8 mouse cellular contexts compared by ENCODE assay signal in the genomic region with DNA sequence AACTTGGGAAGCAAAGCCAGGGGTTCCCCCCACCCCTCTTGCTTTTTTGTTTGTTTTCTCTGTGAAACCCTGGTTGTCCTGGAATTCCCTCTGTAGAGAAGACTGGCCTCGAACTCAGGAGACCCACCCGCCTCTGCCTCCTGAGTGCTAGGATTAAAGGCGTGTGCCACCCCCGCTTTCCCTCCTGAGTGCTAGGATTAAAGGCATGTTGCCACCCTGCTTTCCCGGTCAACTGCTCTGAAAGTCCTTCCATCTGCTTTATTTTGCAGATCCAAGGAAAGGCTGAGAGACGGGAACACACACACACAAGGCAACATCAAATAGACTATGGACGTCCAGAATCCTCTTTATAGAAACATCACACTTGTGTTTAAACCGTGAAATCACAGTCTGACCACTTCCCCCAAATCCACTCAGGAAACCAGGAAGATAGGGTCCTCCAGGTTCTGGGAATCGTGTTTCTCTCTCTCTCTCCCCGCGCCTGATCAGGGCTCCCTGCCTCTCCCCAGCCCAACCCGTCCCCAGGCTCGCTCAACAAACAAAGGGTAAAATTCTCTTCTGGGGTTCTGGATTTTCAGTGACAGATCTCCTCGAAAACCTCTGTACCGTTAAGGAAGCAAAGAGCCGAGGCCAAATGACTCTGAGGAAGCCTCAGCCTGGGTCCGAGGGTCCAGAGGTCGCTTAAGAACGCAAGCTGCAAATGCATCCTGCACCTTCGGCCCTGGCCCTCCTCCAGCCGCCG. TPM values are rescaled to one million over a fixed set of nuclear protein-coding genes. Genes with fewer than 3 reads are reported as not detected.
A peak's percentile ranks its signal among the peaks of the same experiment; 100 is the strongest.
DNase-seq lines count a peak whose midpoint lies in the region; ATAC-seq lines count a peak whose summit lies in the region.

No protein-coding gene starts in this region.

- H3K27ac ChIP-seq in kidney, embryonic 14.5 days (ENCODE audit: low read depth, low read length), result peak overlapping the region; percentile 57; the same call in 1 of the 2 replicates
- H3K27ac ChIP-seq in hindbrain, embryonic 10.5 days, result peak overlapping the region; percentile 98
- peak overlapping the region; percentile 98 for H3K27ac ChIP-seq in midbrain, embryonic 12.5 days (replicated peaks)

- H3K27me3 ChIP-seq in kidney, embryonic 14.5 days (ENCODE audit: control insufficient read depth, insufficient read depth, low read length), result no peaks in the 10 kb centered on the region
- peaks cover 11% of the 10 kb centered on the region for H3K27me3 ChIP-seq in hindbrain, embryonic 10.5 days (ENCODE audit: insufficient read depth, poor library complexity, severe bottlenecking)
- peaks cover 17% of the 10 kb centered on the region for H3K27me3 ChIP-seq in midbrain, embryonic 12.5 days

- H3K4me3 ChIP-seq in kidney, embryonic 14.5 days (ENCODE audit: low read length), result peak overlapping the region; percentile 88
- peak overlapping the region; percentile 92 for H3K4me3 ChIP-seq in hindbrain, embryonic 10.5 days
- H3K4me3 ChIP-seq in midbrain, embryonic 12.5 days, result peak overlapping the region; percentile 85

- H3K9ac ChIP-seq in kidney, embryonic 14.5 days (ENCODE audit: low read depth, low read length), result peak overlapping the region; percentile 53
- H3K9ac ChIP-seq in midbrain, embryonic 12.5 days (replicated peaks), result peak overlapping the region; percentile 59

- WGBS in kidney, embryonic 14.5 days, result 22% methylated on average over 22 of the region's 22 CpGs
- WGBS in hindbrain, embryonic 10.5 days, result 20% methylated on average over 22 of the region's 22 CpGs
- 18% methylated on average over 22 of the region's 22 CpGs for WGBS in midbrain, embryonic 12.5 days

- H3K4me1 ChIP-seq in kidney, embryonic 14.5 days (ENCODE audit: control insufficient read depth, insufficient read depth, low read length), result peaks cover 10% of the 10 kb centered on the region; the same call in 1 of the 2 replicates
- H3K4me1 ChIP-seq in hindbrain, embryonic 10.5 days (replicated peaks), result peaks cover 40% of the 10 kb centered on the region
- H3K4me1 ChIP-seq in midbrain, embryonic 12.5 days, result peaks cover 35% of the 10 kb centered on the region

- ATAC-seq in kidney, embryonic 14.5 days (ENCODE audit: low FRiP score, low TSS enrichment), result peak; percentile 28
- peak; percentile 56 for ATAC-seq in midbrain, embryonic 12.5 days (ENCODE audit: low FRiP score, low read depth)

- DNase-seq in kidney, adult 11 months, result no peak
- DNase-seq in cerebellum, adult 11 months, result peak; percentile 21
- no peak for DNase-seq in hindbrain, embryonic 10.5 days (ENCODE audit: low spot score)
- no peak for DNase-seq in left cerebral cortex, adult 9 months (ENCODE audit: low spot score in 2 of 2)
- no peak for DNase-seq in layer of hippocampus, postnatal 14 days (ENCODE audit: low spot score in 2 of 2)
- no peak for DNase-seq in B cell, adult 2 months

- H3K36me3 ChIP-seq in kidney, embryonic 14.5 days (ENCODE audit: control insufficient read depth, insufficient read depth, low read length), result peaks cover 14% of the 10 kb centered on the region
- peaks cover 17% of the 10 kb centered on the region for H3K36me3 ChIP-seq in hindbrain, embryonic 10.5 days
- H3K36me3 ChIP-seq in midbrain, embryonic 12.5 days, result peaks cover 16% of the 10 kb centered on the region

- peak overlapping the region; percentile 81 for H3K4me2 ChIP-seq in kidney, embryonic 14.5 days (replicated peaks; ENCODE audit: low read depth, low read length)
- H3K4me2 ChIP-seq in midbrain, embryonic 12.5 days (replicated peaks), result peak overlapping the region; percentile 91

- H3K9me3 ChIP-seq in kidney, embryonic 14.5 days (ENCODE audit: control insufficient read depth, low read length), result no peaks in the 10 kb centered on the region
- no peaks in the 10 kb centered on the region for H3K9me3 ChIP-seq in hindbrain, embryonic 10.5 days
- no peaks in the 10 kb centered on the region for H3K9me3 ChIP-seq in midbrain, embryonic 12.5 days

RNA-seq across cellular contexts. Expression of gene Glul, which starts 0.6 kb away (rescaled TPM):
- 132 and 139 TPM in 2 replicates for polyA plus RNA-seq in kidney, embryonic 14.5 days (2014; fragmentation: Nextera tagmentation; extraction: Ambion mirVana)
- 128 and 133 TPM in 2 replicates for polyA plus RNA-seq in hindbrain, embryonic 10.5 days (2016; fragmentation: Nextera tagmentation; extraction: Ambion mirVana)
- polyA plus RNA-seq in midbrain, embryonic 12.5 days (2016; fragmentation: Nextera tagmentation; extraction: Ambion mirVana), result 110 and 119 TPM in 2 replicates
- total RNA-seq in layer of hippocampus, postnatal 14 days (2021), result 1,000 to 10,000 TPM; 1,538 to 1,706 TPM

RNA-seq across cellular contexts. Expression of gene Teddm2, which starts 0.9 kb away (rescaled TPM):
- 0.38 and 0.50 TPM in 2 replicates for polyA plus RNA-seq in kidney, embryonic 14.5 days (2014; fragmentation: Nextera tagmentation; extraction: Ambion mirVana)
- 0.46 and 0.56 TPM in 2 replicates for polyA plus RNA-seq in hindbrain, embryonic 10.5 days (2016; fragmentation: Nextera tagmentation; extraction: Ambion mirVana)
- polyA plus RNA-seq in midbrain, embryonic 12.5 days (2016; fragmentation: Nextera tagmentation; extraction: Ambion mirVana), result 0.65 and 0.86 TPM in 2 replicates
- 1 to 10 TPM; 1.7 to 2.8 TPM for total RNA-seq in layer of hippocampus, postnatal 14 days (2021)

RNA-seq across cellular contexts. Expression of gene Teddm1a, which starts 7.6 kb away (rescaled TPM):
- not detected in 2 replicates for polyA plus RNA-seq in kidney, embryonic 14.5 days (2014; fragmentation: Nextera tagmentation; extraction: Ambion mirVana)
- polyA plus RNA-seq in hindbrain, embryonic 10.5 days (2016; fragmentation: Nextera tagmentation; extraction: Ambion mirVana), result not detected in 2 replicates
- not detected in 2 replicates for polyA plus RNA-seq in midbrain, embryonic 12.5 days (2016; fragmentation: Nextera tagmentation; extraction: Ambion mirVana)
- total RNA-seq in layer of hippocampus, postnatal 14 days (2021), result not detected

RNA-seq across cellular contexts. Expression of gene Teddm1b, which starts 25.0 kb away (rescaled TPM):
- polyA plus RNA-seq in kidney, embryonic 14.5 days (2014; fragmentation: Nextera tagmentation; extraction: Ambion mirVana), result 0.51 and 0.61 TPM in 2 replicates
- 0.56 and 0.58 TPM in 2 replicates for polyA plus RNA-seq in hindbrain, embryonic 10.5 days (2016; fragmentation: Nextera tagmentation; extraction: Ambion mirVana)
- 1.8 and 2.7 TPM in 2 replicates for polyA plus RNA-seq in midbrain, embryonic 12.5 days (2016; fragmentation: Nextera tagmentation; extraction: Ambion mirVana)
- not detected for total RNA-seq in layer of hippocampus, postnatal 14 days (2021)

RNA-seq across cellular contexts. Expression of gene Rgsl1, which starts 55.2 kb away (rescaled TPM):
- polyA plus RNA-seq in kidney, embryonic 14.5 days (2014; fragmentation: Nextera tagmentation; extraction: Ambion mirVana), result not detected in 2 replicates
- polyA plus RNA-seq in hindbrain, embryonic 10.5 days (2016; fragmentation: Nextera tagmentation; extraction: Ambion mirVana), result 0.10 TPM in 1 of 2 replicates, not detected in the other
- not detected in 2 replicates for polyA plus RNA-seq in midbrain, embryonic 12.5 days (2016; fragmentation: Nextera tagmentation; extraction: Ambion mirVana)
- total RNA-seq in layer of hippocampus, postnatal 14 days (2021), result 1 to 10 TPM in 1 of 2 experiments, under 1 TPM in 1; 0.88 to 1.0 TPM
